19 mouse cellular contexts compared by ENCODE assay signal in the genomic region with DNA sequence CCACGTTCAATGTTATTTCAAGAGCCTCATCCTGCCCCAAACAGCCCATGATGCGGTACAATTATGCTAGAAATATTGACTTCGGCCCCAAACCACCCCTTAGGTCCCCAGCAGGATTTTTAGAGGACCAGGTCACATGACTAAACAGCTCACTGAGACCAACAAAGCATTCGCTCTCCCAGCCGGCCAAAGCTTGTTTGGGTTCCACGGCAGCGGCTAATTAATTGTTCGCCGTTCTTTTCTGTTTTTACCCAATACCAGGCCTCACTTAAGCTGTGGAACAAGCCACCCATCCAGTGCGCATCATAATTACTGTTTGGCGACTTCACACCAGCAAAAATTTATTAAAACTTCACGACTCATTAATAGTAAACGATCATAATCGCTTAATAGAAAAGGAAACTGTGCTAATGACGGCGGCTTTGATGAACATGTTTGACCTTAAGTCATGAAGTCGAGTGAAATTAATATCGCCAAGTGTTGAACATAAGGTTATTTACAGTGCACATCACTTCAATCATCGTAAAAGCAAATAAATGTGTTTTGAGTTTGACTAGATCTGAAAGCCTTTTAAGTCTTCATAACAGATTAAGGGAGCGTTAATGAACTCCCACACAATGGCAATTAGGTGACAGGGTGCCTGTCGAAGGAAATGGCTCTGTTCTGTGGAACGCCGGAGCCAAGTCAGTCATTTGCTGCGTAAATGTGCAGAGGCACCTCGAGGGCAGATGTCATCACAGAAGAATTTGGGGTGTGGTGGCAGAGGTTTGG.
DNase-seq lines count a peak whose midpoint lies in the region; ATAC-seq and TF ChIP-seq lines count a peak whose summit lies in the region.
"Had no signal": no experiment of that assay in that cellular context is flagged by ENCODE, and none has a peak within 500 bp of the region (broad histone marks: within the 10 kb centered on the region; RNA-seq: fewer than 3 reads in every experiment).

No protein-coding gene starts in this region.

- peak; percentile 42 for DNase-seq in embryonic facial prominence, embryonic 14.5 days (ENCODE audit: low spot score)
- DNase-seq in embryonic facial prominence, embryonic 10.5 days (ENCODE audit: low spot score), result no peak
- no peak for DNase-seq in neural tube, embryonic 10.5 days (ENCODE audit: extremely low spot score, low spot score)
- no peak for DNase-seq in forebrain, postnatal 0 days
- DNase-seq in retina, postnatal 1 day, result peak; percentile 73
- no peak for DNase-seq in kidney, postnatal 10 days
- no peak for DNase-seq in frontal cortex, postnatal 14 days (ENCODE audit: low spot score in 2 of 2)
- DNase-seq: adrenal gland, adult 2 months; cerebellum, adult 9-10 months; gastrocnemius, postnatal 25 days; heart, postnatal 10 days; liver; right cerebral cortex, adult 18-20 months; thymus, adult 18-20 months had no signal

- no peaks in the 10 kb centered on the region for H3K9me3 ChIP-seq in embryonic facial prominence, embryonic 14.5 days (ENCODE audit: control insufficient read depth, low read length)
- no peaks in the 10 kb centered on the region for H3K9me3 ChIP-seq in embryonic facial prominence, embryonic 10.5 days
- H3K9me3 ChIP-seq in neural tube, embryonic 12.5 days, result no peaks in the 10 kb centered on the region
- H3K9me3 ChIP-seq in forebrain, postnatal 0 days (ENCODE audit: low read length), result no peaks in the 10 kb centered on the region
- H3K9me3 ChIP-seq: embryonic facial prominence, embryonic 15.5 days; hindbrain, embryonic 15.5 days had no signal

- no peaks in the 10 kb centered on the region for H3K36me3 ChIP-seq in embryonic facial prominence, embryonic 14.5 days (ENCODE audit: control insufficient read depth, insufficient read depth, low read length)
- H3K36me3 ChIP-seq in embryonic facial prominence, embryonic 10.5 days (replicated peaks), result no peaks in the 10 kb centered on the region
- H3K36me3 ChIP-seq in neural tube, embryonic 12.5 days, result no peaks in the 10 kb centered on the region
- no peaks in the 10 kb centered on the region for H3K36me3 ChIP-seq in forebrain, postnatal 0 days (ENCODE audit: insufficient read depth)
- H3K36me3 ChIP-seq: embryonic facial prominence, embryonic 15.5 days; hindbrain, embryonic 15.5 days had no signal

- no peak for TF ChIP-seq CTCF in forebrain, postnatal 0 days (IDR thresholded peaks at IDR 0.05; ENCODE audit: low read depth)

- H3K4me3 ChIP-seq in embryonic facial prominence, embryonic 14.5 days (ENCODE audit: low read depth, low read length), result no peak overlapping the region
- no peak overlapping the region for H3K4me3 ChIP-seq in embryonic facial prominence, embryonic 10.5 days
- no peak overlapping the region for H3K4me3 ChIP-seq in neural tube, embryonic 12.5 days
- no peak overlapping the region for H3K4me3 ChIP-seq in forebrain, postnatal 0 days (ENCODE audit: low read depth, low read length)
- H3K4me3 ChIP-seq: embryonic facial prominence, embryonic 15.5 days; hindbrain, embryonic 15.5 days; left cerebral cortex, adult 2 months had no signal

- no peaks in the 10 kb centered on the region for H3K4me1 ChIP-seq in embryonic facial prominence, embryonic 14.5 days (ENCODE audit: control insufficient read depth, insufficient read depth, low read length)
- peaks cover 13% of the 10 kb centered on the region for H3K4me1 ChIP-seq in embryonic facial prominence, embryonic 10.5 days
- no peaks in the 10 kb centered on the region for H3K4me1 ChIP-seq in neural tube, embryonic 12.5 days
- no peaks in the 10 kb centered on the region for H3K4me1 ChIP-seq in forebrain, postnatal 0 days (ENCODE audit: insufficient read depth)
- H3K4me1 ChIP-seq: embryonic facial prominence, embryonic 15.5 days had no signal

- no peak overlapping the region for H3K27ac ChIP-seq in embryonic facial prominence, embryonic 14.5 days (replicated peaks; ENCODE audit: low read depth, low read length)
- no peak overlapping the region for H3K27ac ChIP-seq in embryonic facial prominence, embryonic 10.5 days (replicated peaks)
- no peak overlapping the region for H3K27ac ChIP-seq in neural tube, embryonic 12.5 days
- no peak overlapping the region for H3K27ac ChIP-seq in forebrain, postnatal 0 days (ENCODE audit: low read depth, low read length)
- H3K27ac ChIP-seq: embryonic facial prominence, embryonic 15.5 days; hindbrain, embryonic 15.5 days; left cerebral cortex, adult 2 months had no signal

- ATAC-seq in embryonic facial prominence, embryonic 14.5 days (ENCODE audit: low read depth), result no peak
- ATAC-seq in neural tube, embryonic 12.5 days (ENCODE audit: low FRiP score, low read depth), result peak; percentile 21; the same call in 1 of the 2 replicates
- no peak for ATAC-seq in forebrain, postnatal 0 days
- ATAC-seq: intestine, postnatal 0 days had no signal

- no peak overlapping the region for H3K9ac ChIP-seq in embryonic facial prominence, embryonic 14.5 days (ENCODE audit: low read depth, low read length)
- no peak overlapping the region for H3K9ac ChIP-seq in neural tube, embryonic 12.5 days
- no peak overlapping the region for H3K9ac ChIP-seq in forebrain, postnatal 0 days
- H3K9ac ChIP-seq: embryonic facial prominence, embryonic 15.5 days; hindbrain, embryonic 15.5 days had no signal

- 70% methylated on average over 25 of the region's 25 CpGs for WGBS in embryonic facial prominence, embryonic 14.5 days
- WGBS in embryonic facial prominence, embryonic 10.5 days, result 75% methylated on average over 25 of the region's 25 CpGs
- 71% methylated on average over 25 of the region's 25 CpGs for WGBS in neural tube, embryonic 12.5 days
- WGBS in forebrain, postnatal 0 days, result 24% methylated on average over 25 of the region's 25 CpGs

- no peaks in the 10 kb centered on the region for H3K27me3 ChIP-seq in embryonic facial prominence, embryonic 14.5 days (replicated peaks; ENCODE audit: control insufficient read depth, insufficient read depth, low read length)
- peaks cover 13% of the 10 kb centered on the region; the same call in 1 of the 2 replicates for H3K27me3 ChIP-seq in embryonic facial prominence, embryonic 10.5 days (replicated peaks; ENCODE audit: low read depth, poor library complexity, severe bottlenecking)
- H3K27me3 ChIP-seq in neural tube, embryonic 12.5 days (replicated peaks), result no peaks in the 10 kb centered on the region
- H3K27me3 ChIP-seq in forebrain, postnatal 0 days (ENCODE audit: insufficient read depth, low read length), result peaks cover 16% of the 10 kb centered on the region
- H3K27me3 ChIP-seq: embryonic facial prominence, embryonic 15.5 days; hindbrain, embryonic 15.5 days had no signal

- no peak overlapping the region for H3K4me2 ChIP-seq in embryonic facial prominence, embryonic 14.5 days (ENCODE audit: low read depth, low read length)
- H3K4me2 ChIP-seq in neural tube, embryonic 12.5 days (replicated peaks), result no peak overlapping the region
- H3K4me2 ChIP-seq in forebrain, postnatal 0 days (ENCODE audit: low read depth), result 0 out of 2 replicates have a peak overlapping the region, but pooled peaks have one; percentile 5
- H3K4me2 ChIP-seq: embryonic facial prominence, embryonic 15.5 days; hindbrain, embryonic 15.5 days had no signal

Comparison
In these comparisons a context has a peak if more than half of its experiments do, and no peak if none do; other contexts are left out.
1. DNase-seq: peak in embryonic facial prominence, embryonic 14.5 days (single experiment) and retina, postnatal 1 day (single experiment); none in embryonic facial prominence, embryonic 10.5 days (single experiment), neural tube, embryonic 10.5 days (single experiment), forebrain, postnatal 0 days (single experiment), kidney, postnatal 10 days (single experiment) and frontal cortex, postnatal 14 days (0 of 2).